Mouse (Mus musculus): ENCODE measurements around the gene Tfap2c. TPM values are rescaled to one million over a fixed set of nuclear protein-coding genes. Genes with fewer than 3 reads are reported as not detected.

Gene Tfap2c
- polyA plus RNA-seq, 1 experiment from 2014 or later, result 0.22 TPM

GRCm38 (mm10) chr2:172590839-172591238, 41.4 kb downstream of the Tfap2c start:
- ATAC-seq (replicated peaks; ENCODE audit: extremely low read depth, insufficient read depth, low FRiP score), result no peak
- Histone ChIP-seq H3K4me2 (ENCODE audit: low read depth, low read length) (no peak overlapping the region), H3K9me3 (replicated peaks; ENCODE audit: control insufficient read depth, low read length) (no peaks in the 10 kb centered on the region), H3K4me3 (ENCODE audit: low read length) (no peak overlapping the region), H3K9ac (ENCODE audit: low read length) (no peak overlapping the region), H3K27ac (ENCODE audit: low read length) (no peak overlapping the region), H3K36me3 (ENCODE audit: control insufficient read depth, insufficient read depth) (no peaks in the 10 kb centered on the region), H3K27me3 (ENCODE audit: control insufficient read depth, insufficient read depth, low read length) (0 out of 2 replicates have a peak, but pooled peaks cover 1% of the 10 kb centered on the region), H3K4me1 (ENCODE audit: control insufficient read depth, insufficient read depth, low read length) (no peaks in the 10 kb centered on the region)
- WGBS, result 49% methylated on average over 5 of the region's 5 CpGs

- WGBS, result 72% methylated on average over 7 of the region's 7 CpGs
- H3K27ac ChIP-seq (ENCODE audit: low read length), result no peak overlapping the region
- H3K4me3 ChIP-seq (ENCODE audit: low read length), result no peak overlapping the region
- H3K9ac ChIP-seq (ENCODE audit: low read length), result no peak overlapping the region
- no peaks in the 10 kb centered on the region for H3K4me1 ChIP-seq (ENCODE audit: control insufficient read depth, insufficient read depth, low read length)
- ATAC-seq (replicated peaks; ENCODE audit: extremely low read depth, insufficient read depth, low FRiP score), result no peak
- 0 out of 2 replicates have a peak, but pooled peaks cover 2% of the 10 kb centered on the region for H3K27me3 ChIP-seq (ENCODE audit: control insufficient read depth, insufficient read depth, low read length)
- H3K9me3 ChIP-seq (replicated peaks; ENCODE audit: control insufficient read depth, low read length), result no peaks in the 10 kb centered on the region
- H3K36me3 ChIP-seq (ENCODE audit: control insufficient read depth, insufficient read depth), result no peaks in the 10 kb centered on the region
- no peak overlapping the region for H3K4me2 ChIP-seq (ENCODE audit: low read depth, low read length)
Observed at GRCm38 (mm10) chr2:172594326-172594725, 44.9 kb downstream of the Tfap2c start.

GRCm38 (mm10) chr2:172597056-172597455, 47.7 kb downstream of the Tfap2c start:
- H3K36me3 ChIP-seq (ENCODE audit: control insufficient read depth, insufficient read depth), result no peaks in the 10 kb centered on the region
- no peaks in the 10 kb centered on the region for H3K9me3 ChIP-seq (replicated peaks; ENCODE audit: control insufficient read depth, low read length)
- no peak overlapping the region for H3K4me2 ChIP-seq (ENCODE audit: low read depth, low read length)
- no peak overlapping the region for H3K4me3 ChIP-seq (ENCODE audit: low read length)
- no peak overlapping the region for H3K9ac ChIP-seq (ENCODE audit: low read length)
- 0 out of 2 replicates have a peak, but pooled peaks cover 2% of the 10 kb centered on the region for H3K27me3 ChIP-seq (ENCODE audit: control insufficient read depth, insufficient read depth, low read length)
- H3K27ac ChIP-seq (ENCODE audit: low read length), result no peak overlapping the region
- H3K4me1 ChIP-seq (ENCODE audit: control insufficient read depth, insufficient read depth, low read length), result no peaks in the 10 kb centered on the region
- ATAC-seq (replicated peaks; ENCODE audit: extremely low read depth, insufficient read depth, low FRiP score), result no peak
- 67% methylated on average over 7 of the region's 7 CpGs for WGBS

- Histone ChIP-seq H3K9ac (ENCODE audit: low read length) (no peak overlapping the region), H3K27me3 (ENCODE audit: control insufficient read depth, insufficient read depth, low read length) (0 out of 2 replicates have a peak, but pooled peaks cover 2% of the 10 kb centered on the region), H3K9me3 (replicated peaks; ENCODE audit: control insufficient read depth, low read length) (no peaks in the 10 kb centered on the region), H3K4me1 (ENCODE audit: control insufficient read depth, insufficient read depth, low read length) (no peaks in the 10 kb centered on the region), H3K27ac (ENCODE audit: low read length) (no peak overlapping the region), H3K36me3 (ENCODE audit: control insufficient read depth, insufficient read depth) (no peaks in the 10 kb centered on the region), H3K4me3 (ENCODE audit: low read length) (no peak overlapping the region), H3K4me2 (ENCODE audit: low read depth, low read length) (no peak overlapping the region)
- WGBS, result 76% methylated on average over 9 of the region's 9 CpGs
- no peak for ATAC-seq (replicated peaks; ENCODE audit: extremely low read depth, insufficient read depth, low FRiP score)
Observed at GRCm38 (mm10) chr2:172597881-172598280, 48.5 kb downstream of the Tfap2c start.

- WGBS, result 89% methylated on average over 3 of the region's 3 CpGs
- no peaks in the 10 kb centered on the region for H3K36me3 ChIP-seq (ENCODE audit: control insufficient read depth, insufficient read depth)
- H3K9me3 ChIP-seq (replicated peaks; ENCODE audit: control insufficient read depth, low read length), result no peaks in the 10 kb centered on the region; the same call in 1 of the 2 replicates
- ATAC-seq (replicated peaks; ENCODE audit: extremely low read depth, insufficient read depth, low FRiP score), result no peak
- H3K4me1 ChIP-seq (ENCODE audit: control insufficient read depth, insufficient read depth, low read length), result no peaks in the 10 kb centered on the region
- no peak overlapping the region for H3K9ac ChIP-seq (ENCODE audit: low read length)
- H3K27me3 ChIP-seq (ENCODE audit: control insufficient read depth, insufficient read depth, low read length), result no peaks in the 10 kb centered on the region
- no peak overlapping the region for H3K4me3 ChIP-seq (ENCODE audit: low read length)
- H3K27ac ChIP-seq (ENCODE audit: low read length), result no peak overlapping the region
- no peak overlapping the region for H3K4me2 ChIP-seq (ENCODE audit: low read depth, low read length)
Observed at GRCm38 (mm10) chr2:172604625-172605024, 55.2 kb downstream of the Tfap2c start.

GRCm38 (mm10) chr2:172605642-172606041, 56.2 kb downstream of the Tfap2c start:
- Histone ChIP-seq H3K27me3 (ENCODE audit: control insufficient read depth, insufficient read depth, low read length) (no peaks in the 10 kb centered on the region), H3K36me3 (ENCODE audit: control insufficient read depth, insufficient read depth) (no peaks in the 10 kb centered on the region), H3K9ac (ENCODE audit: low read length) (no peak overlapping the region), H3K27ac (ENCODE audit: low read length) (no peak overlapping the region), H3K4me1 (ENCODE audit: control insufficient read depth, insufficient read depth, low read length) (no peaks in the 10 kb centered on the region), H3K9me3 (replicated peaks; ENCODE audit: control insufficient read depth, low read length) (no peaks in the 10 kb centered on the region; the same call in 1 of the 2 replicates), H3K4me3 (ENCODE audit: low read length) (no peak overlapping the region), H3K4me2 (ENCODE audit: low read depth, low read length) (no peak overlapping the region)
- 27% methylated on average over 7 of the region's 7 CpGs for WGBS
- ATAC-seq (replicated peaks; ENCODE audit: extremely low read depth, insufficient read depth, low FRiP score), result no peak

- 67% methylated on average over 11 of the region's 11 CpGs for WGBS
- Histone ChIP-seq H3K4me3 (ENCODE audit: low read length) (no peak overlapping the region), H3K27ac (ENCODE audit: low read length) (no peak overlapping the region), H3K9me3 (replicated peaks; ENCODE audit: control insufficient read depth, low read length) (no peaks in the 10 kb centered on the region; the same call in 1 of the 2 replicates), H3K9ac (ENCODE audit: low read length) (no peak overlapping the region), H3K4me1 (ENCODE audit: control insufficient read depth, insufficient read depth, low read length) (no peaks in the 10 kb centered on the region), H3K27me3 (ENCODE audit: control insufficient read depth, insufficient read depth, low read length) (no peaks in the 10 kb centered on the region), H3K36me3 (ENCODE audit: control insufficient read depth, insufficient read depth) (no peaks in the 10 kb centered on the region), H3K4me2 (ENCODE audit: low read depth, low read length) (no peak overlapping the region)
- ATAC-seq (replicated peaks; ENCODE audit: extremely low read depth, insufficient read depth, low FRiP score), result no peak
Observed at GRCm38 (mm10) chr2:172607710-172608109, 58.3 kb downstream of the Tfap2c start.

Other genes starting within 250 kb of the Tfap2c start
- gene Fam210b, start 204.0 kb upstream of the Tfap2c start, polyA plus RNA-seq (2015; fragmentation: Nextera tagmentation; extraction: Ambion mirVana), result 13.3 and 15.0 TPM in 2 replicates
- 88.1 and 92.4 TPM in 2 replicates for gene Aurka, start 179.1 kb upstream of the Tfap2c start, polyA plus RNA-seq (2015; fragmentation: Nextera tagmentation; extraction: Ambion mirVana)
- gene Cstf1, start 178.9 kb upstream of the Tfap2c start, polyA plus RNA-seq (2015; fragmentation: Nextera tagmentation; extraction: Ambion mirVana), result 24.5 and 32.2 TPM in 2 replicates
- gene Cass4, start 155.8 kb upstream of the Tfap2c start, polyA plus RNA-seq (2015; fragmentation: Nextera tagmentation; extraction: Ambion mirVana), result 1.0 TPM in 2 replicates
- 53.2 and 60.5 TPM in 2 replicates for gene Rtf2, start 109.0 kb upstream of the Tfap2c start, polyA plus RNA-seq (2015; fragmentation: Nextera tagmentation; extraction: Ambion mirVana)
- 1.3 and 1.4 TPM in 2 replicates for gene Gcnt7, start 91.0 kb upstream of the Tfap2c start, polyA plus RNA-seq (2015; fragmentation: Nextera tagmentation; extraction: Ambion mirVana)
- 0.21 TPM in 1 of 2 replicates, not detected in the other for gene Fam209, start 77.1 kb upstream of the Tfap2c start, polyA plus RNA-seq (2015; fragmentation: Nextera tagmentation; extraction: Ambion mirVana)

Data from heart, embryonic 16.5 days (tissue).